27 mouse cellular contexts compared by ENCODE assay signal in the genomic region with DNA sequence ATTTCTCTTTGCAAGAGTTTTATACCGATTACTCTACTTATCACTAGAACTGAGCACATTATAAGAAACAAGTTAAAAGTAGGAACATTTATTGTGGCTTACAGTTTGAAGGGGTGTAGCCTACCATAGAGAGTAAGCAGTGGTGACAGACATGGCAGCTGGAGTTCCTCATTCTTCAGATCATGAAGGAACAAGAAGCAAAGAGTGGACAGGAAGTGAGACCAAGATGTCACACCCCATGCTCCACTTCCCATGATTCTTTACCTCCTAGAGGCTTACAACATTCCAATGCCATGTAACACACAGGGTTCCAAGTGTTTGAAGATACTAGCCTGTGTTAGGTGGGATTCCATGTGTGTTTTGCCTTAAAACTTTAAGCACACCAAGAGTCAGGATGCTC.
"Had no signal": no experiment of that assay in that cellular context is flagged by ENCODE, and none has a peak within 500 bp of the region (broad histone marks: within the 10 kb centered on the region; RNA-seq: fewer than 3 reads in every experiment).

No protein-coding gene starts in this region.

- DNase-seq: gastrocnemius, adult 2 months; gastrocnemius, postnatal 10 days; gastrocnemius, postnatal 25 days; heart, adult 18-20 months; heart, postnatal 10 days; heart, postnatal 4 days; kidney, adult 18-20 months; kidney, adult 8-10 months; kidney, postnatal 10 days; kidney, postnatal 25 days; kidney, postnatal 4 days; left cerebral cortex, postnatal 4 days had no signal

- H3K27ac ChIP-seq: gastrocnemius, adult 2 months; heart, embryonic 10.5 days; hindbrain, embryonic 10.5 days; hindbrain, embryonic 12.5 days; hindbrain, embryonic 14.5 days; intestine, embryonic 15.5 days; layer of hippocampus, adult 2 months; left cerebral cortex, adult 2 months; limb, embryonic 13.5 days; limb, embryonic 15.5 days; liver, embryonic 12.5 days; liver, embryonic 14.5 days had no signal

- H3K27me3 ChIP-seq: heart, embryonic 12.5 days; hindbrain, embryonic 12.5 days; intestine, embryonic 15.5 days; limb, embryonic 13.5 days; limb, embryonic 15.5 days; liver, embryonic 12.5 days had no signal

- H3K4me1 ChIP-seq: heart, embryonic 10.5 days; heart, embryonic 12.5 days; hindbrain, embryonic 10.5 days; hindbrain, embryonic 12.5 days; intestine, embryonic 15.5 days; limb, embryonic 13.5 days; limb, embryonic 15.5 days; liver, embryonic 12.5 days had no signal

- H3K4me3 ChIP-seq: gastrocnemius, adult 2 months; heart, embryonic 10.5 days; heart, embryonic 12.5 days; hindbrain, embryonic 10.5 days; hindbrain, embryonic 12.5 days; intestine, embryonic 15.5 days; layer of hippocampus, adult 2 months; left cerebral cortex, adult 2 months; limb, embryonic 13.5 days; limb, embryonic 15.5 days; liver, embryonic 12.5 days had no signal

- H3K9ac ChIP-seq: heart, embryonic 12.5 days; hindbrain, embryonic 12.5 days; hindbrain, embryonic 14.5 days; intestine, embryonic 15.5 days; limb, embryonic 13.5 days; limb, embryonic 15.5 days; liver, embryonic 12.5 days; liver, embryonic 14.5 days had no signal

- H3K36me3 ChIP-seq: heart, embryonic 10.5 days; heart, embryonic 12.5 days; hindbrain, embryonic 10.5 days; hindbrain, embryonic 12.5 days; intestine, embryonic 15.5 days; limb, embryonic 13.5 days; limb, embryonic 15.5 days; liver, embryonic 12.5 days had no signal

- ATAC-seq: hindbrain, embryonic 16.5 days; inflammation-experienced regulatory T-cells, adult 6 months; intestine, embryonic 15.5 days; intestine, postnatal 0 days; liver, embryonic 12.5 days had no signal

- H3K9me3 ChIP-seq: heart, embryonic 10.5 days; heart, embryonic 12.5 days; hindbrain, embryonic 10.5 days; hindbrain, embryonic 12.5 days; intestine, embryonic 15.5 days; limb, embryonic 13.5 days; limb, embryonic 15.5 days; liver, embryonic 12.5 days had no signal
